11 mouse cellular contexts compared by ENCODE assay signal in the genomic region with DNA sequence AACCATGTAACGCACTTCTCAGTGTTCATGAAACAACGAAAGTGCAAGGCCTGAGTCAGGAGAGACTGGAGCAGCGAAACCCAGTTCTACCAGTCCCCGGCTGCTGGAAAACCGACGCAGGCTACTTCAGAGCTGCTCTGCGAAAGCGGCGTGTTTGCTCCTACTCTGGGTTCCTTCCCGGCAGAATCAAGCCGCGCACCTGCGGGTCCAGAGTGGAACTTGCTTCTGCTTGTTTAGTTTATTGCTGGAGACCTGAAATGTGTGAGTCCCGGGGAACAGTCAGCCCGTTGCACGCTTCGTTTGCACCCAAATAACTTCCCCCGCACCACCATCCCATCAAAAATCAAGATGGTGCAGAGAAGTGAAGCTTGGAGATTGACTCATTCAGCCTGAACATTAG. TPM values are rescaled to one million over a fixed set of nuclear protein-coding genes. Genes with fewer than 3 reads are reported as not detected.
A peak's percentile ranks its signal among the peaks of the same experiment; 100 is the strongest.
DNase-seq lines count a peak whose midpoint lies in the region; ATAC-seq lines count a peak whose summit lies in the region.
"Had no signal": no experiment of that assay in that cellular context is flagged by ENCODE, and none has a peak within 500 bp of the region (broad histone marks: within the 10 kb centered on the region; RNA-seq: fewer than 3 reads in every experiment).

A gene (plus strand): TSS at position 345 of the 400 bp plus-strand sequence.

- H3K36me3 ChIP-seq in heart, embryonic 14.5 days (ENCODE audit: control insufficient read depth, insufficient read depth, low read length): no peaks in the 10 kb centered on the region
- no peaks in the 10 kb centered on the region for H3K36me3 ChIP-seq in midbrain, embryonic 11.5 days (ENCODE audit: control insufficient read depth, insufficient read depth, low read length)
- no peaks in the 10 kb centered on the region for H3K36me3 ChIP-seq in midbrain, embryonic 15.5 days (replicated peaks)
- no peaks in the 10 kb centered on the region for H3K36me3 ChIP-seq in embryonic facial prominence, embryonic 11.5 days (replicated peaks; ENCODE audit: control insufficient read depth, insufficient read depth, low read depth, low read length)
- H3K36me3 ChIP-seq in neural tube, embryonic 11.5 days (ENCODE audit: control insufficient read depth, insufficient read depth, low read length): no peaks in the 10 kb centered on the region

- H3K27me3 ChIP-seq in heart, embryonic 14.5 days (ENCODE audit: control insufficient read depth, insufficient read depth, low read length): peaks cover 97% of the 10 kb centered on the region
- H3K27me3 ChIP-seq in midbrain, embryonic 11.5 days (ENCODE audit: control insufficient read depth, insufficient read depth, low read length): peaks cover 93% of the 10 kb centered on the region
- peaks cover 96% of the 10 kb centered on the region for H3K27me3 ChIP-seq in midbrain, embryonic 15.5 days (replicated peaks)
- H3K27me3 ChIP-seq in embryonic facial prominence, embryonic 11.5 days (ENCODE audit: control insufficient read depth, insufficient read depth, low read length): peaks cover 69% of the 10 kb centered on the region
- H3K27me3 ChIP-seq in neural tube, embryonic 11.5 days (ENCODE audit: control insufficient read depth, insufficient read depth, low read length): peaks cover 95% of the 10 kb centered on the region

- H3K4me1 ChIP-seq in heart, embryonic 14.5 days (ENCODE audit: control insufficient read depth in 2 of 2, insufficient read depth in 2 of 2, low read length in 2 of 2): 0 out of 4 replicates have a peak, but pooled peaks cover 0 to 4% of the 10 kb centered on the region in 2 experiments
- peaks cover 7% of the 10 kb centered on the region for H3K4me1 ChIP-seq in midbrain, embryonic 11.5 days (ENCODE audit: control insufficient read depth, insufficient read depth, low read length)
- H3K4me1 ChIP-seq in midbrain, embryonic 15.5 days: peaks cover 10% of the 10 kb centered on the region
- H3K4me1 ChIP-seq in embryonic facial prominence, embryonic 11.5 days (ENCODE audit: control insufficient read depth, insufficient read depth, low read length): 0 out of 2 replicates have a peak, but pooled peaks cover 3% of the 10 kb centered on the region
- H3K4me1 ChIP-seq in neural tube, embryonic 11.5 days (ENCODE audit: control insufficient read depth, insufficient read depth, low read length): no peaks in the 10 kb centered on the region

- H3K9me3 ChIP-seq in heart, embryonic 14.5 days (ENCODE audit: control insufficient read depth, low read length): no peaks in the 10 kb centered on the region
- H3K9me3 ChIP-seq in midbrain, embryonic 11.5 days (ENCODE audit: control insufficient read depth, low read length): no peaks in the 10 kb centered on the region
- no peaks in the 10 kb centered on the region for H3K9me3 ChIP-seq in midbrain, embryonic 15.5 days
- H3K9me3 ChIP-seq in embryonic facial prominence, embryonic 11.5 days (replicated peaks; ENCODE audit: control insufficient read depth, low read length): no peaks in the 10 kb centered on the region
- no peaks in the 10 kb centered on the region for H3K9me3 ChIP-seq in neural tube, embryonic 11.5 days (ENCODE audit: control insufficient read depth, low read length)

- no peak within 1 kb of the TSS for H3K9ac ChIP-seq in heart, embryonic 14.5 days (ENCODE audit: low read length)
- no peak within 1 kb of the TSS for H3K9ac ChIP-seq in midbrain, embryonic 11.5 days (ENCODE audit: low read length)
- no peak within 1 kb of the TSS for H3K9ac ChIP-seq in midbrain, embryonic 15.5 days
- H3K9ac ChIP-seq in embryonic facial prominence, embryonic 11.5 days (replicated peaks; ENCODE audit: low read length): no peak within 1 kb of the TSS
- H3K9ac ChIP-seq in neural tube, embryonic 11.5 days (ENCODE audit: low read length): peak within 1 kb of the TSS; percentile 6; the same call in 1 of the 2 replicates

- peak within 1 kb of the TSS; percentile 27 for H3K4me2 ChIP-seq in heart, embryonic 14.5 days (ENCODE audit: low read length)
- H3K4me2 ChIP-seq in midbrain, embryonic 11.5 days: no peak within 1 kb of the TSS
- no peak within 1 kb of the TSS for H3K4me2 ChIP-seq in midbrain, embryonic 15.5 days
- no peak within 1 kb of the TSS; the same call in 1 of the 2 replicates for H3K4me2 ChIP-seq in embryonic facial prominence, embryonic 11.5 days (ENCODE audit: low read depth, low read length)
- peak within 1 kb of the TSS; percentile 16 for H3K4me2 ChIP-seq in neural tube, embryonic 11.5 days (ENCODE audit: low read depth)

- 3% methylated on average over 18 of the region's 18 CpGs for WGBS in heart, embryonic 14.5 days
- WGBS in midbrain, embryonic 11.5 days: under 1% methylated on average over 18 of the region's 18 CpGs
- WGBS in midbrain, embryonic 15.5 days: under 1% methylated on average over 18 of the region's 18 CpGs
- WGBS in embryonic facial prominence, embryonic 11.5 days: 2% methylated on average over 18 of the region's 18 CpGs
- under 1% methylated on average over 18 of the region's 18 CpGs for WGBS in neural tube, embryonic 11.5 days

- DNase-seq in heart, postnatal 25 days (ENCODE audit: low spot score): no peak
- peak; percentile 93 for DNase-seq in midbrain, embryonic 11.5 days (ENCODE audit: low spot score, missing footprints)
- DNase-seq in embryonic facial prominence, embryonic 11.5 days (ENCODE audit: low spot score): no peak
- peak; percentile 47 for DNase-seq in neural tube, embryonic 11.5 days (ENCODE audit: low spot score)
- DNase-seq: gastrocnemius, postnatal 25 days had no signal

- no peak within 1 kb of the TSS for H3K27ac ChIP-seq in heart, embryonic 14.5 days (replicated peaks in 1 of 2; ENCODE audit: control insufficient read depth in 1 of 2, insufficient read depth in 1 of 2, low read depth in 2 of 2, low read length in 2 of 2)
- H3K27ac ChIP-seq in midbrain, embryonic 11.5 days (ENCODE audit: low read depth, low read length): no peak within 1 kb of the TSS
- no peak within 1 kb of the TSS for H3K27ac ChIP-seq in midbrain, embryonic 15.5 days
- no peak within 1 kb of the TSS for H3K27ac ChIP-seq in embryonic facial prominence, embryonic 11.5 days (replicated peaks; ENCODE audit: low read depth, low read length)
- no peak within 1 kb of the TSS for H3K27ac ChIP-seq in neural tube, embryonic 11.5 days (ENCODE audit: low read depth, low read length)

- ATAC-seq in heart, embryonic 14.5 days (ENCODE audit: insufficient number of reproducible peaks, insufficient read depth, low FRiP score, low read depth): no peak
- no peak for ATAC-seq in midbrain, embryonic 11.5 days (ENCODE audit: low FRiP score)
- no peak for ATAC-seq in midbrain, embryonic 15.5 days (replicated peaks)
- no peak for ATAC-seq in embryonic facial prominence, embryonic 11.5 days (replicated peaks; ENCODE audit: insufficient number of reproducible peaks, low FRiP score, low TSS enrichment, low read depth)
- no peak for ATAC-seq in neural tube, embryonic 11.5 days (ENCODE audit: insufficient read depth, low FRiP score, low TSS enrichment)
- no peak for ATAC-seq in cerebellum, adult (ENCODE audit: insufficient number of reproducible peaks, low FRiP score, low TSS enrichment)
- ATAC-seq in erythroblast, adult 5-6 weeks (replicated peaks; ENCODE audit: low FRiP score, poor library complexity, severe bottlenecking): no peak

- intact Hi-C loops in heart, postnatal 25 days (cut with DNase I): loop anchor here (5.0 to 10.0 kb wide), 2 partner anchors 274 to 673 kb away; a partner anchor contains a TSS

- peak within 1 kb of the TSS in 1 of 2 experiments; percentile 9; a peak in 1 of 4 replicates for H3K4me3 ChIP-seq in heart, embryonic 14.5 days (ENCODE audit: control insufficient read depth in 1 of 2, insufficient read depth in 1 of 2, low read depth in 1 of 2, low read length in 2 of 2)
- no peak within 1 kb of the TSS for H3K4me3 ChIP-seq in midbrain, embryonic 11.5 days (ENCODE audit: low read depth, low read length)
- no peak within 1 kb of the TSS for H3K4me3 ChIP-seq in midbrain, embryonic 15.5 days
- H3K4me3 ChIP-seq in embryonic facial prominence, embryonic 11.5 days (ENCODE audit: low read depth, low read length): peak within 1 kb of the TSS; percentile 22
- peak within 1 kb of the TSS; percentile 24 for H3K4me3 ChIP-seq in neural tube, embryonic 11.5 days (ENCODE audit: low read depth, low read length)

RNA-seq across cellular contexts. Expression of the gene that starts here (rescaled TPM):
- not detected in 2 replicates for polyA plus RNA-seq in heart, embryonic 14.5 days (2014; fragmentation: Nextera tagmentation; extraction: Ambion mirVana)
- total RNA-seq in heart, postnatal 25 days (2021): not detected
- polyA plus RNA-seq in midbrain, embryonic 11.5 days (2014; fragmentation: Nextera tagmentation; extraction: Ambion mirVana): 0.10 and 0.33 TPM in 2 replicates
- not detected in 2 replicates for polyA plus RNA-seq in midbrain, embryonic 15.5 days (2015; fragmentation: Nextera tagmentation; extraction: Ambion mirVana)
- 6.5 and 9.1 TPM in 2 replicates for polyA plus RNA-seq in embryonic facial prominence, embryonic 11.5 days (2014; fragmentation: Nextera tagmentation; extraction: Ambion mirVana)
- polyA plus RNA-seq in neural tube, embryonic 11.5 days (2014; fragmentation: Nextera tagmentation; extraction: Ambion mirVana): 17.0 and 26.4 TPM in 2 replicates
- not detected in 2 replicates for total RNA-seq in erythroblast, adult 5-6 weeks (2015; ENCODE audit: low replicate concordance)
- total RNA-seq in erythroblast, adult 5-6 weeks (2017; ENCODE audit: low replicate concordance): not detected in 2 replicates
- total RNA-seq: CH12.LX; gastrocnemius, postnatal 25 days; left cerebral cortex, postnatal 4 days had no signal

Comparison
In these comparisons a context has a peak if more than half of its experiments do, and no peak if none do; other contexts are left out.
1. Peak in DNase-seq in midbrain, embryonic 11.5 days; RNA of the gene not detected or under 1 TPM.
2. H3K4me2 ChIP-seq: peak in heart, embryonic 14.5 days (single experiment) and neural tube, embryonic 11.5 days (single experiment); none in midbrain, embryonic 11.5 days (single experiment), midbrain, embryonic 15.5 days (single experiment) and embryonic facial prominence, embryonic 11.5 days (single experiment).
3. H3K4me3 ChIP-seq: peak in embryonic facial prominence, embryonic 11.5 days (single experiment) and neural tube, embryonic 11.5 days (single experiment); none in midbrain, embryonic 11.5 days (single experiment) and midbrain, embryonic 15.5 days (single experiment).